Comparison of ENCODE assay signal across 21 mouse cellular contexts in genomic region chr3:136349690-136350089, GRCm38 (mm10).
"Had no signal": no experiment of that assay in that cellular context is flagged by ENCODE, and none has a peak within 500 bp of the region (broad histone marks: within the 10 kb centered on the region; RNA-seq: fewer than 3 reads in every experiment).

No protein-coding gene starts in this region.

- H3K4me3 ChIP-seq: limb, embryonic 12.5 days; limb, embryonic 15.5 days; neural tube, embryonic 12.5 days; neural tube, embryonic 15.5 days had no signal

- H3K36me3 ChIP-seq: limb, embryonic 12.5 days; limb, embryonic 15.5 days; neural tube, embryonic 12.5 days; neural tube, embryonic 15.5 days had no signal

- H3K9ac ChIP-seq: limb, embryonic 12.5 days; limb, embryonic 15.5 days; liver, embryonic 14.5 days; lung, embryonic 14.5 days; neural tube, embryonic 12.5 days; neural tube, embryonic 15.5 days had no signal

- H3K4me1 ChIP-seq: limb, embryonic 12.5 days; limb, embryonic 15.5 days; neural tube, embryonic 12.5 days; neural tube, embryonic 15.5 days had no signal

- H3K27me3 ChIP-seq: limb, embryonic 12.5 days; limb, embryonic 15.5 days; neural tube, embryonic 12.5 days; neural tube, embryonic 15.5 days had no signal

- H3K4me2 ChIP-seq: limb, embryonic 12.5 days; limb, embryonic 15.5 days; liver, embryonic 11.5 days; lung, embryonic 14.5 days; midbrain, embryonic 11.5 days; neural tube, embryonic 12.5 days; neural tube, embryonic 15.5 days had no signal

- ATAC-seq: lung, postnatal 0 days had no signal

- H3K9me3 ChIP-seq: limb, embryonic 12.5 days; limb, embryonic 15.5 days; neural tube, embryonic 12.5 days; neural tube, embryonic 15.5 days had no signal

- H3K27ac ChIP-seq: limb, embryonic 12.5 days; limb, embryonic 15.5 days; liver, embryonic 14.5 days; neural tube, embryonic 12.5 days; neural tube, embryonic 15.5 days; stomach, postnatal 0 days had no signal

- DNase-seq: kidney, adult 18-20 months; kidney, adult 9 months; kidney, postnatal 14 days; kidney, postnatal 4 days; left cerebral cortex, postnatal 4 days; lung, embryonic 14.5 days; lung, postnatal 4 days; midbrain, embryonic 14.5 days; retina, postnatal 1 day; thymus, adult 2 months; thymus, postnatal 14 days; thymus, postnatal 4 days had no signal
